Mouse (Mus musculus): ENCODE data around the gene Pcp4l1. TPM values are rescaled to one million over a fixed set of nuclear protein-coding genes. Genes with fewer than 3 reads are reported as not detected.

Pcp4l1 gene
- total and polyA plus RNA-seq, 3 experiments: not detected

DNA sequence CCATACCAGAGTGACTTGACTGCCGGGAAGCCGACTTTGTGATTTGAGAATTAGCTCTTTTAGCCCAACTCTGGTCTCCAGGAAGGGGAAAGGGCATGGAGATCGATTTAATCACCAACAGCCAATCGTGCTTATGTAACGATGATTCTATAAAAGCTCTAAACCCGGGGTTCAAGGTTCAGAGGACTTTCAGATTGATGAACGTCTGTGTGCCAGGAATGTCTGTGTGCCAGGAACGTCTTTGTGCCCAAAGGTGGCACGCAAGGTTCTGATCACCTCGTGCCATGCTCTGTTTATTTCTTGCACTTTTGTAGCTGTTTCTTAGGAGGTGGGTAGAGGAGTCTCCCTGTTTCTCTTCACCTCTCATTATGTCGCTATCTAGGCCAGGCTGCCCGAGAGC lies 27.2 kb downstream of the Pcp4l1 start:
- TF ChIP-seq RAD21 (IDR thresholded peaks at IDR 0.05; ENCODE audit: low read depth, low read length): no peak
- no peak for TF ChIP-seq HCFC1 (IDR thresholded peaks at IDR 0.05; ENCODE audit: low read depth, low read length)
- TF ChIP-seq SMC3 (IDR thresholded peaks at IDR 0.05; ENCODE audit: low read depth, low read length): no peak
- TF ChIP-seq POLR2A (IDR thresholded peaks at IDR 0.05; ENCODE audit: control insufficient read depth in 1 of 2, insufficient read depth in 1 of 2, low read depth in 1 of 2, low read length in 2 of 2, poor library complexity in 1 of 2): no peak
- TF ChIP-seq POLR2AphosphoS2 (IDR thresholded peaks at IDR 0.05; ENCODE audit: low read length): no peak
- no peak for TF ChIP-seq BHLHE40 (IDR thresholded peaks at IDR 0.05; ENCODE audit: borderline replicate concordance, low read depth, low read length)
- no peak for TF ChIP-seq MYB (IDR thresholded peaks at IDR 0.05; ENCODE audit: low read depth, low read length)
- no peak for TF ChIP-seq MAX (IDR thresholded peaks at IDR 0.05; ENCODE audit: low read length)
- TF ChIP-seq E2F4 (IDR thresholded peaks at IDR 0.05; ENCODE audit: borderline replicate concordance, low read depth, low read length): no peak
- TF ChIP-seq ZKSCAN1 (IDR thresholded peaks at IDR 0.05; ENCODE audit: low read depth, low read length): no peak
- TF ChIP-seq MYC (IDR thresholded peaks at IDR 0.05; ENCODE audit: low read depth, low read length): no peak
- TF ChIP-seq ETS1 (IDR thresholded peaks at IDR 0.05; ENCODE audit: low read depth, low read length): no peak
- TF ChIP-seq GATA1 (IDR thresholded peaks at IDR 0.05; ENCODE audit: low read depth, low read length): no peak
- no peak for TF ChIP-seq TAL1 (IDR thresholded peaks at IDR 0.05; ENCODE audit: low read length)
- TF ChIP-seq MAZ (IDR thresholded peaks at IDR 0.05; ENCODE audit: low read depth, low read length): no peak
- no peak for TF ChIP-seq MEF2A (IDR thresholded peaks at IDR 0.05; ENCODE audit: extremely low read depth, insufficient replicate concordance, low read depth, low read length, poor library complexity, severe bottlenecking)
- no peak for TF ChIP-seq UBTF (IDR thresholded peaks at IDR 0.05; ENCODE audit: borderline replicate concordance, insufficient read depth, low read depth, low read length)
- TF ChIP-seq KAT2A (conservative IDR thresholded peaks at IDR 0.05; ENCODE audit: low read depth, low read length): no peak
- H3K9ac ChIP-seq (ENCODE audit: control insufficient read depth, low read depth, low read length, poor library complexity, severe bottlenecking): no peak overlapping the region

DNA sequence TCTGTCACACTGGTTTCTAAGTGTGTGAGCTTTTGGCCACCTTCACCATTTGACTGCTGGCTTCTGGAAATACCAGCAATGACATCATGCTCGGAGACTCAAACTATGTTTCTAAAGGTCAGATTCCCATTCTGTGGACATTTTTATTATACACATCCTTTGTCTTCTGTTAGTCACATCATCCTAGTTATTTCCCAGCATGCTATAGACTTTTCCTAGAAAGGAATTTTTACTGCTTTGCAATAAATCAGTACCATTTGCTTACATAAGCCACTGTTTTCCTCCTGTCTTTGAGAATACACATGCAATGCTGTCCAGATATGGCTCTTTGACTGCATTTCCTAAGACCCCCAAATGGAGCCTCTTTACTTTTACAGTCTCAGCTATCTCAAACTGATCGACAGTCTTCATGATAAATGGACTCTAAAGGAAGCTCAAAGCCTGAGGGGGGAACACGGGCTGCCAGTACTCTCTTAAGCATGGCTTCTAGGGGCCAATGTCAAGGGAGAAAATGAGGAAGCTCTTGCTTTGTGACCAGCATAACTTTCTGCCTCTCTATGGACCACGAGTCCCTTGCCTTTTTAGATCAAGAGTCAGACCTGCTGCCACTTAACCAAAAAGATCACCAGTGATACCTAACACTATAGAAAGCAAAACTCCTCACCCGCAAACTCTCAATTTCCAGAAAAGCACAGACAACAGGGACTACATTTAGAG lies 30.3 kb downstream of the Pcp4l1 start:
- H3K4me3 ChIP-seq (ENCODE audit: control insufficient read depth in 1 of 2, insufficient read depth in 1 of 2, low read depth in 2 of 2, low read length in 2 of 2): no peak overlapping the region
- H3K27me3 ChIP-seq (ENCODE audit: control insufficient read depth in 1 of 2, insufficient read depth in 2 of 2, low read length in 2 of 2): no peaks in the 10 kb centered on the region; a peak in 1 of 4 replicates
- no peak overlapping the region for H3K27ac ChIP-seq (ENCODE audit: control insufficient read depth, low read depth, low read length)
- H3K9ac ChIP-seq (ENCODE audit: control insufficient read depth, low read depth, low read length, poor library complexity, severe bottlenecking): no peak overlapping the region
- H3K36me3 ChIP-seq (ENCODE audit: control insufficient read depth in 1 of 2, insufficient read depth in 2 of 2, low read length in 2 of 2): peaks cover 0 to 2% of the 10 kb centered on the region in 2 experiments; a peak in 1 of 4 replicates
- peak; percentile 24 for DNase-seq (ENCODE audit: low read depth, low spot score)
- H3K79me2 ChIP-seq (ENCODE audit: control insufficient read depth, insufficient read depth, low read length, poor library complexity): no peaks in the 10 kb centered on the region
- H3K4me1 ChIP-seq (ENCODE audit: control insufficient read depth in 1 of 2, insufficient read depth in 2 of 2, low read length in 2 of 2): peaks cover 0 to 2% of the 10 kb centered on the region in 2 experiments; a peak in 2 of 4 replicates
- TF ChIP-seq MAZ (IDR thresholded peaks at IDR 0.05; ENCODE audit: low read depth, low read length): no peak
- TF ChIP-seq GABPA (IDR thresholded peaks at IDR 0.05; ENCODE audit: low read depth, low read length): no peak
- no peak for TF ChIP-seq ZC3H11A (IDR thresholded peaks at IDR 0.05; ENCODE audit: low read depth, low read length)
- no peaks in the 10 kb centered on the region for H3K9me3 ChIP-seq (replicated peaks; ENCODE audit: insufficient read depth, low read length)

More for the DNA sequence above, 27.2 kb downstream of the Pcp4l1 start:
- Histone ChIP-seq H3K36me3 (ENCODE audit: control insufficient read depth in 1 of 2, insufficient read depth in 2 of 2, low read length in 2 of 2) (peaks cover 0 to 4% of the 10 kb centered on the region in 2 experiments; a peak in 1 of 4 replicates), H3K27me3 (ENCODE audit: control insufficient read depth in 1 of 2, insufficient read depth in 2 of 2, low read length in 2 of 2) (peaks cover 0 to 1% of the 10 kb centered on the region in 2 experiments; a peak in 3 of 4 replicates), H3K4me3 (ENCODE audit: control insufficient read depth in 1 of 2, insufficient read depth in 1 of 2, low read depth in 2 of 2, low read length in 2 of 2) (no peak overlapping the region), H3K9me3 (replicated peaks; ENCODE audit: insufficient read depth, low read length) (no peaks in the 10 kb centered on the region), H3K4me1 (ENCODE audit: control insufficient read depth in 1 of 2, insufficient read depth in 2 of 2, low read length in 2 of 2) (peaks cover 0 to 2% of the 10 kb centered on the region in 2 experiments; a peak in 2 of 4 replicates), H3K79me2 (ENCODE audit: control insufficient read depth, insufficient read depth, low read length, poor library complexity) (no peaks in the 10 kb centered on the region), H3K27ac (ENCODE audit: control insufficient read depth, low read depth, low read length) (no peak overlapping the region)
- no peak for DNase-seq (ENCODE audit: low read depth, low spot score)

Measured in MEL (cell line).